In the genomic region with DNA sequence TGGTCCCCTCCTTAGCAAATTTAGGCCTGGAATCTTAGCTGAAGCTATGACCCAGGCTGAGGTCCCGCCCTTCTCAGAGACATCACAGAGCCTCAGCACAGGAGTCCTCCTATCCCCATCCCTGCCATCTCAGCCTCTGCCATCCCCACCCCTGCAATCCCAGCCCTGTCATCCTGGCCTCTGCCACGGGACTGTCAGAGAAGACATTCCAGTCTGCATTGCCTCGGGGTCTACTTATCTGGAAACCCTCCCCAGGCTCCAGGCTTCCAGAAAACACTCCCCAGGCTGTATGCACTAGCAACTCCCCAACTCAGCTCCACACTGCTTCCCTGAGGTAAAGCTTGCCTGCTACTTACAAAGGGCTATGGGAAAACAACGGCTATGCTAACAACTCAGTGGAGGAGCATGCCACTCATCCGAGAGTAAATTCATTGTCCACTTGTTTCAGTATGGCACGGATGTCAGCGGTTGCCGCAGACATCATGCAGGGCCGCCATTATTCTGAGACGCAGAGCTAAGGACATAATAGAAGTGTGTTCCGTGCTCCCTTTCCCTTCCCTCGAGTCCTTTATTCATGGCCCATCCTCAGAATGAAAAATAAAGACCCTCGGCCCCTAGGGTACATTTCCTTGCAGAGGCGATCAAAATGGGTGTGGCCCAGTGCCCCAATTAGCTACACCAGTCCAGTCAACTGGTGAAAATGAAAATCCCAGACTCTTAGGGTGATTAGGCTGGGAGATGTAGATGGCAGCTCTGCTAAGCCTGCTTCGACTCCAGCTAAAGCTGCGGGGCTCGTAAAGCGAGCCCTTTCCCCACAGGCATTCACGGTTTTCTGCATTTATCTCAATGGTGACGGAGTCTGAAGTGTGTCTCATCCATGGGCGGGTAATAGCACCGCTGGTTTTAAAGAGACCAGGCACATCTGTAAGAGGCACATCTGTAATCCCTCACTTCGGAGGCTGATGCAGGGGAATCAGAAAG, we compare ENCODE assay signal across 12 mouse cellular contexts. TPM values are rescaled to one million over a fixed set of nuclear protein-coding genes. Genes with fewer than 3 reads are reported as not detected.
A peak's percentile ranks its signal among the peaks of the same experiment; 100 is the strongest.
DNase-seq lines count a peak whose midpoint lies in the region; ATAC-seq and TF ChIP-seq lines count a peak whose summit lies in the region.
"Had no signal": no experiment of that assay in that cellular context is flagged by ENCODE, and none has a peak within 500 bp of the region (broad histone marks: within the 10 kb centered on the region; RNA-seq: fewer than 3 reads in every experiment).

No protein-coding gene starts in this region.

- H3K4me1 ChIP-seq in E14TG2a.4 (replicated peaks; ENCODE audit: low read depth, low read length): peaks cover 48% of the 10 kb centered on the region
- no peaks in the 10 kb centered on the region for H3K4me1 ChIP-seq in embryonic facial prominence, embryonic 11.5 days (ENCODE audit: control insufficient read depth, insufficient read depth, low read length)
- H3K4me1 ChIP-seq in hindbrain, embryonic 11.5 days (replicated peaks; ENCODE audit: control insufficient read depth, insufficient read depth, low read length): peaks cover 9% of the 10 kb centered on the region; the same call in 1 of the 2 replicates
- H3K4me1 ChIP-seq in midbrain, embryonic 13.5 days (replicated peaks): peaks cover 26% of the 10 kb centered on the region
- H3K4me1 ChIP-seq: megakaryocyte, embryonic 14.5 days had no signal

- H3K4me2 ChIP-seq in embryonic facial prominence, embryonic 11.5 days (ENCODE audit: low read depth, low read length): no peak overlapping the region
- H3K4me2 ChIP-seq in hindbrain, embryonic 11.5 days (replicated peaks; ENCODE audit: low read depth, low read length): peak overlapping the region; percentile 17
- H3K4me2 ChIP-seq in midbrain, embryonic 13.5 days (replicated peaks): peak overlapping the region; percentile 43

- no peak for DNase-seq in embryonic facial prominence, embryonic 11.5 days (ENCODE audit: low spot score)
- DNase-seq in hindbrain, embryonic 11.5 days (ENCODE audit: low spot score): peak; percentile 69
- no peak for DNase-seq in thymus, postnatal 4 days
- DNase-seq in cerebellum, adult 8-10 months: no peak
- DNase-seq in adrenal gland, adult 18-20 months (ENCODE audit: low spot score in 2 of 2): no peak
- DNase-seq in lung, postnatal 10 days: no peak
- DNase-seq: kidney, adult 9 months; layer of hippocampus, postnatal 36 days had no signal

- peak; percentile 41; the same call in 1 of the 2 replicates for ATAC-seq in embryonic facial prominence, embryonic 11.5 days (replicated peaks; ENCODE audit: insufficient number of reproducible peaks, low FRiP score, low TSS enrichment, low read depth)
- ATAC-seq in hindbrain, embryonic 11.5 days (ENCODE audit: low FRiP score): peak; percentile 73
- ATAC-seq in midbrain, embryonic 13.5 days: peak; percentile 78

- TF ChIP-seq CTCF in E14TG2a.4 (conservative IDR thresholded peaks at IDR 0.05; ENCODE audit: low read length): no peak

- H3K27ac ChIP-seq in embryonic facial prominence, embryonic 11.5 days (replicated peaks; ENCODE audit: low read depth, low read length): 0 out of 2 replicates have a peak overlapping the region, but pooled peaks have one; percentile 6
- H3K27ac ChIP-seq in hindbrain, embryonic 11.5 days (ENCODE audit: low read depth, low read length): peak overlapping the region; percentile 85
- H3K27ac ChIP-seq in midbrain, embryonic 13.5 days: peak overlapping the region; percentile 77
- H3K27ac ChIP-seq: liver, embryonic 14.5 days had no signal

- H3K4me3 ChIP-seq in E14TG2a.4 (replicated peaks; ENCODE audit: low read length): peak overlapping the region; percentile 61
- no peak overlapping the region for H3K4me3 ChIP-seq in embryonic facial prominence, embryonic 11.5 days (ENCODE audit: low read depth, low read length)
- no peak overlapping the region for H3K4me3 ChIP-seq in hindbrain, embryonic 11.5 days (ENCODE audit: low read depth, low read length)
- H3K4me3 ChIP-seq in midbrain, embryonic 13.5 days (replicated peaks): peak overlapping the region; percentile 11
- H3K4me3 ChIP-seq: megakaryocyte, embryonic 14.5 days had no signal

- no peaks in the 10 kb centered on the region for H3K27me3 ChIP-seq in E14TG2a.4 (ENCODE audit: insufficient read depth, low read length)
- no peaks in the 10 kb centered on the region for H3K27me3 ChIP-seq in embryonic facial prominence, embryonic 11.5 days (ENCODE audit: control insufficient read depth, insufficient read depth, low read length)
- H3K27me3 ChIP-seq in hindbrain, embryonic 11.5 days (ENCODE audit: control insufficient read depth, insufficient read depth, low read length): no peaks in the 10 kb centered on the region
- no peaks in the 10 kb centered on the region for H3K27me3 ChIP-seq in midbrain, embryonic 13.5 days

- H3K36me3 ChIP-seq in E14TG2a.4 (ENCODE audit: insufficient read depth, low read length): no peaks in the 10 kb centered on the region
- no peaks in the 10 kb centered on the region for H3K36me3 ChIP-seq in embryonic facial prominence, embryonic 11.5 days (replicated peaks; ENCODE audit: control insufficient read depth, insufficient read depth, low read depth, low read length)
- H3K36me3 ChIP-seq in hindbrain, embryonic 11.5 days (ENCODE audit: control insufficient read depth, insufficient read depth, low read length): no peaks in the 10 kb centered on the region
- no peaks in the 10 kb centered on the region for H3K36me3 ChIP-seq in midbrain, embryonic 13.5 days

- no peak overlapping the region for H3K9ac ChIP-seq in embryonic facial prominence, embryonic 11.5 days (replicated peaks; ENCODE audit: low read length)
- peak overlapping the region; percentile 0; the same call in 1 of the 2 replicates for H3K9ac ChIP-seq in hindbrain, embryonic 11.5 days (ENCODE audit: low read depth, low read length)
- H3K9ac ChIP-seq in midbrain, embryonic 13.5 days (replicated peaks): peak overlapping the region; percentile 41
- H3K9ac ChIP-seq: liver, embryonic 14.5 days had no signal

- WGBS in embryonic facial prominence, embryonic 11.5 days: 64% methylated on average over 23 of the region's 23 CpGs
- WGBS in hindbrain, embryonic 11.5 days: 34% methylated on average over 23 of the region's 23 CpGs
- WGBS in midbrain, embryonic 13.5 days: 17% methylated on average over 23 of the region's 23 CpGs

- no peaks in the 10 kb centered on the region for H3K9me3 ChIP-seq in E14TG2a.4 (ENCODE audit: low read length)
- no peaks in the 10 kb centered on the region for H3K9me3 ChIP-seq in embryonic facial prominence, embryonic 11.5 days (replicated peaks; ENCODE audit: control insufficient read depth, low read length)
- H3K9me3 ChIP-seq in hindbrain, embryonic 11.5 days (ENCODE audit: control insufficient read depth, low read length): no peaks in the 10 kb centered on the region
- H3K9me3 ChIP-seq in midbrain, embryonic 13.5 days: no peaks in the 10 kb centered on the region

RNA-seq across cellular contexts. Expression of gene Sh3pxd2a, which starts 29.1 kb away (rescaled TPM):
- polyA plus RNA-seq in embryonic facial prominence, embryonic 11.5 days (2014; fragmentation: Nextera tagmentation; extraction: Ambion mirVana): 7.4 and 9.1 TPM in 2 replicates
- polyA plus RNA-seq in hindbrain, embryonic 11.5 days (2014; fragmentation: Nextera tagmentation; extraction: Ambion mirVana): 5.5 and 6.9 TPM in 2 replicates
- polyA plus RNA-seq in midbrain, embryonic 13.5 days (2015; fragmentation: Nextera tagmentation; extraction: Ambion mirVana): 2.0 and 2.2 TPM in 2 replicates
- total RNA-seq in adrenal gland, adult 18-20 months (2021): 100 to 1,000 TPM in 1 of 2 experiments, 10 to 100 TPM in 1; 55.1 to 103 TPM

RNA-seq across cellular contexts. Expression of gene Stn1, which starts 44.0 kb away (rescaled TPM):
- polyA plus RNA-seq in embryonic facial prominence, embryonic 11.5 days (2014; fragmentation: Nextera tagmentation; extraction: Ambion mirVana): 61.0 and 68.9 TPM in 2 replicates
- 46.8 and 55.4 TPM in 2 replicates for polyA plus RNA-seq in hindbrain, embryonic 11.5 days (2014; fragmentation: Nextera tagmentation; extraction: Ambion mirVana)
- 30.2 and 36.3 TPM in 2 replicates for polyA plus RNA-seq in midbrain, embryonic 13.5 days (2015; fragmentation: Nextera tagmentation; extraction: Ambion mirVana)
- total RNA-seq in adrenal gland, adult 18-20 months (2021): 1 to 10 TPM; 8.8 to 9.3 TPM

Comparison
In these comparisons a context has a peak if more than half of its experiments do, and no peak if none do; other contexts are left out.
1. H3K4me3 ChIP-seq: peak in E14TG2a.4 (single experiment) and midbrain, embryonic 13.5 days (single experiment); none in embryonic facial prominence, embryonic 11.5 days (single experiment) and hindbrain, embryonic 11.5 days (single experiment).
2. H3K27ac ChIP-seq: peak in every context shown above with its lines; median percentile 85 in hindbrain, embryonic 11.5 days; 77 in midbrain, embryonic 13.5 days; 6 in embryonic facial prominence, embryonic 11.5 days.
3. Peak in every context shown above with its lines, with median percentiles within 50 percentile points of each other: ATAC-seq.